Mouse (Mus musculus) T-helper 1 cell (primary cell): ENCODE measurements around the gene Gm20877.
"Not testable (repeated sequence)": the region's sequence is repeated elsewhere in the genome, so short reads cannot be mapped to it uniquely, and the experiment has no call there.

Source experiments
- in situ Hi-C: fragments of 300-600 bp; cut with MboI, MseI; formaldehyde crosslinking; loops from one replicate; pipeline ENCODE4 v1.15.1; 2025; ENCODE audit warnings: high pct_unique_total_duplicates

The Gm20877 gene

GRCm38 (mm10) chrY:17093573-17093972, at the start of gene Gm20877:
TSS of gene Gm20877 (plus strand) at chrY:17093873.
- in situ Hi-C loops = not testable (repeated sequence)
